Mouse (Mus musculus) brain, embryonic 14.5 days (tissue): ENCODE data around the gene Efna1.

ENCODE experiments used
- CTCF ChIP-seq: fragments of 200-500 bp; IDR thresholded peaks from 2 replicates; pipeline ENCODE4 v1.5.1; 2012; ENCODE audit warnings: inconsistent platforms, mild to moderate bottlenecking, moderate library complexity, borderline replicate concordance; ENCODE audit not compliant: insufficient read depth, insufficient read length; ENCODE audit errors: extremely low read depth
- POLR2A ChIP-seq: fragments of 200-500 bp; IDR thresholded peaks from 2 replicates; pipeline ENCODE4 v1.6.1; 2012; ENCODE audit warnings: mild to moderate bottlenecking, inconsistent platforms, borderline replicate concordance; ENCODE audit not compliant: poor library complexity, insufficient read depth, insufficient read length, severe bottlenecking; ENCODE audit errors: extremely low read depth

DNA sequence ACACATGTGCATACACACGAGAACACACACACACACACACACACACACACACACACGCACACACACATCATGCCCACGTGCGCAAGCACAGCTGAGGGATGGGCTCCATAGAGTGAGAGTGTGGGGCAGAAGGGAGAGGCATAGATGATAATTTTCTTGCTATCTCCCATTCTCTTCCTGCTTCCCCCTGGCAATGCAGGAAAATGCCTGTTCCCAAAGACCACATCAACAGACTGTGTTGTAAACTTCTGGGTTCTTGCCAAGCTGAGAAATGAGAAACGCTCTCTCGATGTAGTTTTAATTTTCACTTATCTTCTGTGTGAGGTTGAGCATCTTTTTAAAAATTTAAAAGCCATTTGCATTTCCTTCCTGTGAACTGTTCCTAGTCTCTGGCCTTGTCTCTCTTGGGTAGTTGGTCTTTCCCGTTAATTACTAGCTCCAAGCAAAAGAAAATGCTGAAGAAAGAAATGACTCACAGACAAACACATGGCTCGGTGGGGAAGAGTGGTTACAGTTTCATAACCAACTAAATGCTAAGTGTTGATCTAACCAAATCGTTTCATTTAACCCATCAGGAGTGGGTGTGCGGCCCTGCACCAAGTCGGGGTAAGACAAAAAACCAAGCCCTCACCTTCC lies 15.9 kb upstream of the Efna1 start:
- no peak for TF ChIP-seq POLR2A
- no peak for TF ChIP-seq CTCF
